ENCODE assay signal across 12 mouse cellular contexts in the genomic region with DNA sequence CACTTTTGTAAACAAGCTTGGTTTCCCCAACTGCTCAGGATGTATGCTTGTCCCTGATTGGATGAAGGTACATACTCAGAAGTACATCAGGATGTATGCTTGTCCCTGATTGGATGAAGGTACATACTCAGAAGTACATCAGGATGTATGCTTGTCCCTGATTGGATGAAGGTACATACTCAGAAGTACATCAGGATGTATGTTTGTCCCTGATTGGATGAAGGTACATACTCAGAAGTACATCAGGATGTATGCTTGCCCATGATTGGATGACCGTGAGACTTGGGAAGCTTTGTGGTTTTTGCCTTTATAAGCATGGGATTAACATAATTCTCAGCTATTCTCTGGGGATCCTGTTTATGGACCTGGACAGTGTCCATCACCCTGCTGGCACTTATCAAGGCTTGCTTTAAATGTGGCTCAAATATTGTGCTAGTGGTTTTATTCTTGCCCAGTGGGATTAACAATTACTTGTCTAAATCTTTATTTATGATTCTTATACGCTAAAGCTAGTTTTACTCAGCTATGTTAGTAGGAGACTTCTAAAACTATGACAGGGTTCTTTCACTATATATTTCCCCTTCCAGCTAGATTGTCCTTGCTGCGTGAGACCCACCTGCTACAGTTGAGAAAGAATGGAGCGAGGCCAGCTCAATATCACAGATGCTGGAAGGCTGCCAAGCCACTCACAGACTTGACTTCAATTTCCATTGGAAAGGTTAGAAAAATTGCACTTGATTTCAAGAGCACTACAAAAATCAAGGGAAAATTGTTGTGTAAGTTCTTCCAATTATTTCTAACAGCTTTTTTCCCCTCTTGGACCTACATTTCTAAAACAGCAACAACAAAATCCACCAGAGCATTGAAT. TPM values are rescaled to one million over a fixed set of nuclear protein-coding genes. Genes with fewer than 3 reads are reported as not detected.
A peak's percentile ranks its signal among the peaks of the same experiment; 100 is the strongest.
DNase-seq lines count a peak whose midpoint lies in the region; ATAC-seq lines count a peak whose summit lies in the region.
"Had no signal": no experiment of that assay in that cellular context is flagged by ENCODE, and none has a peak within 500 bp of the region (broad histone marks: within the 10 kb centered on the region; RNA-seq: fewer than 3 reads in every experiment).

No protein-coding gene starts in this region.

- peaks cover 10% of the 10 kb centered on the region for H3K4me1 ChIP-seq in neural tube, embryonic 15.5 days

- H3K36me3 ChIP-seq in neural tube, embryonic 15.5 days = no peaks in the 10 kb centered on the region

- WGBS in neural tube, embryonic 15.5 days = 60% methylated on average over 4 of the region's 4 CpGs

- no peak overlapping the region for H3K4me3 ChIP-seq in neural tube, embryonic 15.5 days (replicated peaks)

- no peak overlapping the region for H3K27ac ChIP-seq in neural tube, embryonic 15.5 days (replicated peaks)

- no peak for ATAC-seq in neural tube, embryonic 15.5 days (ENCODE audit: low FRiP score)

- H3K27me3 ChIP-seq in neural tube, embryonic 15.5 days (replicated peaks) = no peaks in the 10 kb centered on the region

- no peak overlapping the region for H3K9ac ChIP-seq in neural tube, embryonic 15.5 days (replicated peaks)

- peak; percentile 40 for DNase-seq in heart, postnatal 4 days
- DNase-seq in heart, adult 8-10 months (ENCODE audit: low spot score) = no peak
- DNase-seq in neural tube, embryonic 10.5 days (ENCODE audit: extremely low spot score, low spot score) = no peak
- DNase-seq in cerebellum, adult 11-12 months = peak; percentile 22
- peak; percentile 85 for DNase-seq in lung, postnatal 36 days
- no peak for DNase-seq in gastrocnemius, postnatal 25 days
- no peak for DNase-seq in frontal cortex, postnatal 36 days (ENCODE audit: low spot score in 2 of 2)
- DNase-seq: heart, postnatal 36 days; thymus, postnatal 36 days had no signal

- H3K9me3 ChIP-seq in neural tube, embryonic 15.5 days (replicated peaks) = no peaks in the 10 kb centered on the region

- peak overlapping the region; percentile 4 for H3K4me2 ChIP-seq in neural tube, embryonic 15.5 days

RNA-seq across cellular contexts. Expression of gene Mccc1, which starts 3.8 kb away (rescaled TPM):
- total RNA-seq in heart, postnatal 4 days (2021) = 10 to 100 TPM; 41.1 to 45.5 TPM
- 100 to 1,000 TPM in 1 of 4 experiments, 10 to 100 TPM in 3; 92.8 to 107 (median 94.9) TPM for total RNA-seq in heart, adult 8-10 months (2022)
- 29.0 and 36.0 TPM in 2 replicates for polyA plus RNA-seq in neural tube, embryonic 15.5 days (2015; fragmentation: Nextera tagmentation; extraction: Ambion mirVana)
- total RNA-seq in gastrocnemius, postnatal 25 days (2021) = 10 to 100 TPM; 33.0 to 37.0 TPM

RNA-seq across cellular contexts. Expression of gene Ccdc144b, which starts 49.1 kb away (rescaled TPM):
- total RNA-seq in heart, postnatal 4 days (2021) = not detected
- not detected for total RNA-seq in heart, adult 8-10 months (2022)
- polyA plus RNA-seq in neural tube, embryonic 15.5 days (2015; fragmentation: Nextera tagmentation; extraction: Ambion mirVana) = not detected in 2 replicates
- not detected for total RNA-seq in gastrocnemius, postnatal 25 days (2021)
- total RNA-seq: heart, postnatal 36 days; left cerebral cortex, adult 18-20 months; megakaryocyte-erythroid progenitor cell, adult 5-6 weeks had no signal

Comparison
In these comparisons a context has a peak if more than half of its experiments do, and no peak if none do; other contexts are left out.
1. DNase-seq: peak in heart, postnatal 4 days (single experiment), cerebellum, adult 11-12 months (single experiment) and lung, postnatal 36 days (single experiment); none in heart, adult 8-10 months (single experiment), neural tube, embryonic 10.5 days (single experiment), gastrocnemius, postnatal 25 days (single experiment) and frontal cortex, postnatal 36 days (0 of 2).